Mouse (Mus musculus): ENCODE results near the gene Ncam1.

The Ncam1 gene

GRCm38 (mm10) chr9:49679270-49679669 is 119.5 kb downstream of the Ncam1 start:
- no peak for DNase-seq (ENCODE audit: low read depth, low spot score)

- DNase-seq (ENCODE audit: low read depth, low spot score): no peak
Observed at GRCm38 (mm10) chr9:49675696-49676465, 122.8 kb downstream of the Ncam1 start.

- DNase-seq (ENCODE audit: low read depth, low spot score): no peak
Observed at GRCm38 (mm10) chr9:49672646-49673199, 126.0 kb downstream of the Ncam1 start.

GRCm38 (mm10) chr9:49667066-49667465 is 131.7 kb downstream of the Ncam1 start:
- DNase-seq (ENCODE audit: low read depth, low spot score): no peak

- no peak for DNase-seq (ENCODE audit: low read depth, low spot score)
Observed at GRCm38 (mm10) chr9:49665361-49665760, 133.4 kb downstream of the Ncam1 start.

- no peak for DNase-seq (ENCODE audit: low read depth, low spot score)
Observed at GRCm38 (mm10) chr9:49663927-49664320, 134.8 kb downstream of the Ncam1 start.

GRCm38 (mm10) chr9:49662958-49663926 is 135.5 kb downstream of the Ncam1 start:
- DNase-seq (ENCODE audit: low read depth, low spot score): no peak

GRCm38 (mm10) chr9:49661480-49661879 is 137.2 kb downstream of the Ncam1 start:
- DNase-seq (ENCODE audit: low read depth, low spot score): no peak

- DNase-seq (ENCODE audit: low read depth, low spot score): peak; percentile 7
Observed at GRCm38 (mm10) chr9:49658381-49658856, 140.3 kb downstream of the Ncam1 start.

- no peak for DNase-seq (ENCODE audit: low read depth, low spot score)
Observed at GRCm38 (mm10) chr9:49654470-49654869, 144.3 kb downstream of the Ncam1 start.

- no peak for DNase-seq (ENCODE audit: low read depth, low spot score)
Observed at GRCm38 (mm10) chr9:49653478-49654245, 145.1 kb downstream of the Ncam1 start.

- DNase-seq (ENCODE audit: low read depth, low spot score): no peak
Observed at GRCm38 (mm10) chr9:49644296-49644695, 154.4 kb downstream of the Ncam1 start.

- DNase-seq (ENCODE audit: low read depth, low spot score): no peak
Observed at GRCm38 (mm10) chr9:49640764-49641163, 158.0 kb downstream of the Ncam1 start.

- DNase-seq (ENCODE audit: low read depth, low spot score): no peak
Observed at GRCm38 (mm10) chr9:49640142-49640541, 158.6 kb downstream of the Ncam1 start.

- DNase-seq (ENCODE audit: low read depth, low spot score): no peak
Observed at GRCm38 (mm10) chr9:49637955-49638354, 160.8 kb downstream of the Ncam1 start.

GRCm38 (mm10) chr9:49635668-49636326 is 162.9 kb downstream of the Ncam1 start:
- DNase-seq (ENCODE audit: low read depth, low spot score): no peak

GRCm38 (mm10) chr9:49632591-49632990 is 166.1 kb downstream of the Ncam1 start:
- DNase-seq (ENCODE audit: low read depth, low spot score): no peak

GRCm38 (mm10) chr9:49630336-49630735 is 168.4 kb downstream of the Ncam1 start:
- DNase-seq (ENCODE audit: low read depth, low spot score): no peak

GRCm38 (mm10) chr9:49624910-49625309 is 173.8 kb downstream of the Ncam1 start:
- DNase-seq (ENCODE audit: low read depth, low spot score): no peak

GRCm38 (mm10) chr9:49623934-49624505 is 174.7 kb downstream of the Ncam1 start:
- DNase-seq (ENCODE audit: low read depth, low spot score): no peak

Measured in skeletal muscle tissue, adult 2 months (tissue).